Mouse (Mus musculus) hindbrain, embryonic 13.5 days (tissue): ENCODE measurements around the gene Arxes2. TPM values are rescaled to one million over a fixed set of nuclear protein-coding genes. Genes with fewer than 3 reads are reported as not detected.
"Not testable (repeated sequence)": the region's sequence is repeated elsewhere in the genome, so short reads cannot be mapped to it uniquely, and the experiment has no call there.

Experiments
- ATAC-seq: fragments of 200-750 bp; cut with Nextera tagmentation; 2 replicates; pipeline ENCODE4 v1.8.0; 2017; ENCODE audit warnings: moderate TSS enrichment; ENCODE audit not compliant: low FRiP score
- H3K27ac ChIP-seq: fragments of 300-500 bp; sonication (generic); 2 replicates; pipeline ENCODE4 v1.5.1; 2015; ENCODE audit warnings: inconsistent platforms, mild to moderate bottlenecking, moderate library complexity
- H3K27me3 ChIP-seq: fragments of 300-500 bp; sonication (generic); 2 replicates; pipeline ENCODE4 v1.6.1; 2015; ENCODE audit warnings: mild to moderate bottlenecking, inconsistent platforms
- H3K36me3 ChIP-seq: fragments of 300-500 bp; sonication (generic); 2 replicates; pipeline ENCODE4 v1.6.1; 2015; ENCODE audit warnings: mild to moderate bottlenecking, inconsistent platforms
- H3K4me1 ChIP-seq: fragments of 300-500 bp; sonication (generic); replicated peaks from 2 replicates; pipeline ENCODE4 v1.6.1; 2015; ENCODE audit warnings: inconsistent platforms
- H3K4me2 ChIP-seq: fragments of 300-500 bp; sonication (generic); 2 replicates; pipeline ENCODE4 v1.6.1; 2015; ENCODE audit warnings: inconsistent platforms, mild to moderate bottlenecking, moderate library complexity
- H3K4me3 ChIP-seq: fragments of 300-500 bp; sonication (generic); 2 replicates; pipeline ENCODE4 v1.5.1; 2015; ENCODE audit warnings: mild to moderate bottlenecking, inconsistent platforms
- H3K9ac ChIP-seq: fragments of 300-500 bp; sonication (generic); 2 replicates; pipeline ENCODE4 v1.6.1; 2015; ENCODE audit warnings: mild to moderate bottlenecking, inconsistent platforms
- H3K9me3 ChIP-seq: fragments of 300-500 bp; sonication (generic); 2 replicates; pipeline ENCODE4 v1.6.1; 2016; ENCODE audit warnings: inconsistent platforms
- WGBS: fragments of 180-500 bp; shearing (Covaris S2); methylation state at CpG from one replicate; pipeline ENCODE4 v1.1.7; 2015; 5-methylcytosine and 5-hydroxymethylcytosine counted together
- polyA plus RNA-seq: library from polyadenylated mRNA; unstranded; fragments of >200 nt; fragmentation: Nextera tagmentation; extraction: Ambion mirVana; gene quantifications from 2 replicates; pipeline ENCODE4 v1.2.1, GENCODE M21; 2015

Arxes2 gene
- polyA plus RNA-seq, 1 experiment from 2014 or later, result 234 TPM

- WGBS, result 25% methylated on average over 8 of the region's 8 CpGs
- H3K27me3 ChIP-seq, result no peaks in the 10 kb centered on the region
- no peaks in the 10 kb centered on the region for H3K36me3 ChIP-seq
- peak overlapping the region; percentile 39 for H3K4me2 ChIP-seq
- peak; percentile 80 for ATAC-seq
- H3K4me3 ChIP-seq, result no peak overlapping the region
- no peaks in the 10 kb centered on the region for H3K4me1 ChIP-seq
- no peak overlapping the region for H3K27ac ChIP-seq
- H3K9me3 ChIP-seq, result no peaks in the 10 kb centered on the region; the same call in 1 of the 2 replicates
- no peak overlapping the region for H3K9ac ChIP-seq
Measured at GRCm38 (mm10) chrX:135975226-135975552, 18.4 kb upstream of the Arxes2 start.

DNA sequence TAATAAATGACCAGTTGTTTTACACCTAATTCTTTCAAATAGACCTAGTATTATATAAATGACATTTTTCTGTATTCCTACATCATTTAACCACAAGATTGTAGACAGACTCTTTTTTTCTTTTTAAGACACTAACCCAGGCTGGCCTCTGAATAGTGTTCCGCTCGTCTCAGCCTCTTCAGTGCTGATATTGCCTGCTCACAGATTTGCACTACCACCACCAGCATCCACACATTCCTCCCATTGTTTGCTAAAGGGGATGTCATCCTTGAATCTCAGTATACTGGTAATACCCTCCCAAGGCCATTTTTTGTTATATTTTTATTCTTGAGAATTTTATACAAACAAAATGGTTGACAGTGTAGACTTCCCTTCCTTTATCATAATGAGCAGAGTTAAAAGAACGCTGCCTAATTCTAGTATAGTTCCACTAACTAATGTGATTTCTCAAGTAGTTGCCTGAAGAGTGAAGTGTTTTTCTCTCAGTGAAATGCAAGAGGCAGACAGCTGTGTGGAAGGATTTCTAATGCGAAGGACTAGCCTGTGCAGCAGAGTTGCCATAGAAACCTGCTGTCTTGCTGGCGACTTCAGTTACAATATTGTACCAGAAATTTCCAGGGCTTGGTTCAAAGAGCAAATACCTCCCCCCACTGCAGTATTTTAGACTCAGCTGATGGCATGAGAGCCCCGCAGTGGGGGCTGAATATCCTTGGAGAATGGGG lies 8.9 kb upstream of the Arxes2 start:
- H3K27ac ChIP-seq, result peak overlapping the region; percentile 23; the same call in 1 of the 2 replicates
- peaks cover 5% of the 10 kb centered on the region; the same call in 1 of the 2 replicates for H3K36me3 ChIP-seq
- no peak overlapping the region for H3K9ac ChIP-seq
- no peak overlapping the region for H3K4me2 ChIP-seq
- H3K27me3 ChIP-seq, result no peaks in the 10 kb centered on the region
- WGBS, result 54% methylated on average over 6 of the region's 6 CpGs
- H3K4me1 ChIP-seq, result no peaks in the 10 kb centered on the region
- no peak overlapping the region for H3K4me3 ChIP-seq
- ATAC-seq, result no peak; the same call in 1 of the 2 replicates
- no peaks in the 10 kb centered on the region for H3K9me3 ChIP-seq

DNA sequence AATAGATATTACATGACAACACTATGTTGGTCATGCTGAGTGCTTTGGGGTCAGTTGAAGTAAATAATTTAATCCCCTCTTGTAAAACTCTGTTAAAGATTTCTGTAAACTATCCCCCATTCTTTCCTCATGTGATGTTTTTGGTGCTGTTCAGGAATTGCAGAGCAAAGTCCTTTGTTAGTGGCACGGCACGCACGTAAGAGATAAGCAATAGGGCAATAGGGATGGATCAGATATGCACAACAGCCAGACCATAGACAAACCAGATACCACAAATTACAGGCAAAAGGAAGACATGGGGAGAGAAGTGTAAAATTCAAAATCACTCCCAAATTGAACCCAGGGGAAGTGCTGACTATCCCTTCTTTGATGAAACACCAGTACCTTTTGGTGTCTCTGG lies 7.4 kb upstream of the Arxes2 start:
- no peaks in the 10 kb centered on the region for H3K9me3 ChIP-seq
- no peak overlapping the region for H3K9ac ChIP-seq
- no peak overlapping the region for H3K27ac ChIP-seq
- no peak overlapping the region for H3K4me3 ChIP-seq
- no peaks in the 10 kb centered on the region for H3K4me1 ChIP-seq
- 99% methylated on average over 3 of the region's 3 CpGs for WGBS
- no peaks in the 10 kb centered on the region for H3K36me3 ChIP-seq
- no peak for ATAC-seq
- no peaks in the 10 kb centered on the region for H3K27me3 ChIP-seq
- H3K4me2 ChIP-seq, result no peak overlapping the region

- no peaks in the 10 kb centered on the region for H3K36me3 ChIP-seq
- H3K27me3 ChIP-seq, result no peaks in the 10 kb centered on the region
- no peak overlapping the region for H3K4me2 ChIP-seq
- no peak overlapping the region for H3K9ac ChIP-seq
- H3K27ac ChIP-seq, result no peak overlapping the region
- 70% methylated on average over 2 of the region's 2 CpGs for WGBS
- H3K9me3 ChIP-seq, result no peaks in the 10 kb centered on the region
- no peak overlapping the region for H3K4me3 ChIP-seq
- peaks cover under 1% of the 10 kb centered on the region; the same call in 1 of the 2 replicates for H3K4me1 ChIP-seq
- ATAC-seq, result no peak
Measured at GRCm38 (mm10) chrX:135990661-135991060, 3.0 kb upstream of the Arxes2 start.

GRCm38 (mm10) chrX:135993192-135993594 lies 431 bp upstream of the Arxes2 start:
- H3K36me3 ChIP-seq, H3K9ac ChIP-seq, H3K27me3 ChIP-seq, H3K27ac ChIP-seq, H3K9me3 ChIP-seq, H3K4me3 ChIP-seq, H3K4me1 ChIP-seq: not testable (repeated sequence)
- H3K4me2 ChIP-seq, result peak overlapping the region; percentile 33
- ATAC-seq, result peak; percentile 95
- WGBS, result 22% methylated on average over 2 of the region's 3 CpGs

GRCm38 (mm10) chrX:136007199-136007843 lies 13.7 kb downstream of the Arxes2 start:
- Histone ChIP-seq H3K4me3 (no peak overlapping the region), H3K4me2 (no peak overlapping the region), H3K9me3 (no peaks in the 10 kb centered on the region), H3K36me3 (no peaks in the 10 kb centered on the region), H3K27me3 (no peaks in the 10 kb centered on the region), H3K9ac (no peak overlapping the region), H3K27ac (peak overlapping the region; percentile 48; the same call in 1 of the 2 replicates), H3K4me1 (no peaks in the 10 kb centered on the region)
- 45% methylated on average over 4 of the region's 5 CpGs for WGBS
- ATAC-seq, result no peak

GRCm38 (mm10) chrX:136014392-136014791 lies 20.8 kb downstream of the Arxes2 start:
- no peak overlapping the region for H3K9ac ChIP-seq
- no peak overlapping the region for H3K4me2 ChIP-seq
- no peaks in the 10 kb centered on the region for H3K36me3 ChIP-seq
- H3K9me3 ChIP-seq, result no peaks in the 10 kb centered on the region
- no peak overlapping the region for H3K27ac ChIP-seq
- ATAC-seq, result no peak
- 18% methylated on average over 2 of the region's 2 CpGs for WGBS
- no peaks in the 10 kb centered on the region for H3K27me3 ChIP-seq
- no peak overlapping the region for H3K4me3 ChIP-seq
- H3K4me1 ChIP-seq, result no peaks in the 10 kb centered on the region

DNA sequence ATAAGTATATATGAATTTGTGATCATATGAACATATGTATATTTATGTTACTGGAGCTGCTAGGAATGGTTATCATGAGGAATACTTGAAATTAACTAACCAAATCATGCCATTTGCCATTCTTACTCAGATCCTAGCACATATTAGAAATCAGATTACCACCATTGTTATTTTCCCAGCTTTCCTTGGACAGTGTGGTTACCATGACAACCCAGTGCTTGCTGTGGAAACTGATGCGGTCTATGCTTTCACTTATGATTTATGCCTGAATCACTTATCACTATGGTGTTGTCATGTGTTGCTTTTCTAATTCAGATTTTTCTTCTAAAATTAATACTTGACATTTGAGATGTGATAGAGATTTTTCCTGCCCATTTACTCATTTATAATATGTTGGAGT lies 36.7 kb downstream of the Arxes2 start:
- 0 out of 2 replicates have a peak, but pooled peaks cover 3% of the 10 kb centered on the region for H3K4me1 ChIP-seq

DNA sequence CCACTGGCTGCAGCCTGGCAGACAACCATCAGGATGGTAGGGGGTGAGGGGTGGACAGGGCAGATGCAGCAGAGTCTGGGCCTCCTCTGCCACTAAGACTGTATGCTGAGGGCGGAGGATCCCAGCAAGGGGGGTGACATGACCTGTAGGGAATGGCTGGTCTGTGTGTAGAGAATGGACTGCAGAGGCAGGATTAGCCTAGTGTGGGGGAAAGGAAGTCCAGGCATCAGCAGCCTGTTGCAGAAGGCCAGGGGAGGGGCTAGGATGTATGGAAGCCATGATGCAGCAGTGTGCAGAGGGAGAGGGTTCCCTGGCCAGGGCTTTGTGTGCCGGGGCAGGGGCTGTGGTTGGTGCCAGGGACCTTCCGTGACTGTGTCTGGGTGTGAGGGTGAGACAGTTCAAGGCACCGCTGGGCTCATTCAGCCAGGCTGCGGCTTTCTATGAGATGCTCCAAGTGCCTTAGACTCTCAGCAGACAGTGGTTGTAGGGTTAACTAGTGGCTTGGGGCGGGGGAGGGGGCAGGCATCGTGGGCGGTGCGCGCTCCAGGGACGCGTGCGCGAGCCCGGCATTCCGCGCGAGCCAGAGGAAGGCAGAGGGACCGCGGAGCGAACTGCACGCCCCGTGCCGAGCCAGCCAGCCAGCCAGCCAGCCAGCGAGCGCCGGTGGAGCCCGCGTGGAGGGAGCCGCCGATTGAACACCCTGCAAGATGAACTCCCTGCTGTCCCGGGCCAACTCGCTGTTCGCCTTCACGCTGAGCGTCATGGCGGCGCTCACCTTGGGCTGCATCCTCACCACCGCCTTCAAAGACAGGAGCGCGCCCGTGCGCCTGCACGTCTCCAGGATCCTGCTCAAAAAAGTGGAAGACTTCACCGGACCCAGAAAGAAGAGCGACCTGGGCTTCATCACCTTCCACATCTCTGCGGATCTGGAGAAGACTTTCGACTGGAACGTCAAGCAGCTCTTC lies 39.5 kb downstream of the Arxes2 start, which contains the start of gene Arxes1:
TSS of gene Arxes1 (plus strand) at position 569 of the 965 bp plus-strand sequence.
- H3K4me3 ChIP-seq, result peak within 1 kb of the TSS; percentile 36
- H3K27me3 ChIP-seq, H3K9me3 ChIP-seq, H3K36me3 ChIP-seq, H3K4me1 ChIP-seq, H3K27ac ChIP-seq: not testable (repeated sequence)
- 36% methylated on average over 19 of the region's 49 CpGs for WGBS
- H3K9ac ChIP-seq, result peak within 1 kb of the TSS; percentile 55; the same call in 1 of the 2 replicates
- ATAC-seq, result peak; percentile 95
- H3K4me2 ChIP-seq, result peak within 1 kb of the TSS; percentile 53

More for the DNA sequence above, 36.7 kb downstream of the Arxes2 start:
- 53% methylated on average over 1 of the region's 1 CpGs for WGBS
- Histone ChIP-seq H3K27ac (no peak overlapping the region), H3K9ac (no peak overlapping the region), H3K4me2 (no peak overlapping the region), H3K9me3 (no peaks in the 10 kb centered on the region), H3K4me3 (no peak overlapping the region), H3K36me3 (no peaks in the 10 kb centered on the region), H3K27me3 (0 out of 2 replicates have a peak, but pooled peaks cover 2% of the 10 kb centered on the region)
- ATAC-seq, result no peak

- Histone ChIP-seq H3K4me1 (no peaks in the 10 kb centered on the region), H3K27me3 (no peaks in the 10 kb centered on the region), H3K4me3 (no peak overlapping the region), H3K9ac (no peak overlapping the region), H3K9me3 (no peaks in the 10 kb centered on the region), H3K36me3 (no peaks in the 10 kb centered on the region), H3K4me2 (no peak overlapping the region), H3K27ac (no peak overlapping the region)
- 85% methylated on average over 1 of the region's 1 CpGs for WGBS
- no peak for ATAC-seq
Measured at GRCm38 (mm10) chrX:136043726-136044125, 50.1 kb downstream of the Arxes2 start.
